Mouse (Mus musculus) ovary, adult 2 months (tissue): ENCODE data around the gene Tmem231. TPM values are rescaled to one million over a fixed set of nuclear protein-coding genes. Genes with fewer than 3 reads are reported as not detected.

Experiments used
- polyA plus RNA-seq: library from polyadenylated mRNA; depleted of rRNA; stranded (reverse); fragments of >200 nt; gene quantifications from 2 replicates; pipeline ENCODE4 v1.2.3, GENCODE M21; 2012; rRNA removed

The Tmem231 gene
- polyA plus RNA-seq: 13.9 and 16.6 TPM in 2 replicates

GRCm38 (mm10) chr8:111933348-111934076 lies at the start of gene Tmem231:
Gene Tmem231 (minus strand): TSS chr8:111933881.

GRCm38 (mm10) chr8:111940171-111941100 lies 6.8 kb upstream of the Tmem231 start, which contains the start of gene Gabarapl2:
Gene Gabarapl2 (plus strand): TSS chr8:111940703.

DNA sequence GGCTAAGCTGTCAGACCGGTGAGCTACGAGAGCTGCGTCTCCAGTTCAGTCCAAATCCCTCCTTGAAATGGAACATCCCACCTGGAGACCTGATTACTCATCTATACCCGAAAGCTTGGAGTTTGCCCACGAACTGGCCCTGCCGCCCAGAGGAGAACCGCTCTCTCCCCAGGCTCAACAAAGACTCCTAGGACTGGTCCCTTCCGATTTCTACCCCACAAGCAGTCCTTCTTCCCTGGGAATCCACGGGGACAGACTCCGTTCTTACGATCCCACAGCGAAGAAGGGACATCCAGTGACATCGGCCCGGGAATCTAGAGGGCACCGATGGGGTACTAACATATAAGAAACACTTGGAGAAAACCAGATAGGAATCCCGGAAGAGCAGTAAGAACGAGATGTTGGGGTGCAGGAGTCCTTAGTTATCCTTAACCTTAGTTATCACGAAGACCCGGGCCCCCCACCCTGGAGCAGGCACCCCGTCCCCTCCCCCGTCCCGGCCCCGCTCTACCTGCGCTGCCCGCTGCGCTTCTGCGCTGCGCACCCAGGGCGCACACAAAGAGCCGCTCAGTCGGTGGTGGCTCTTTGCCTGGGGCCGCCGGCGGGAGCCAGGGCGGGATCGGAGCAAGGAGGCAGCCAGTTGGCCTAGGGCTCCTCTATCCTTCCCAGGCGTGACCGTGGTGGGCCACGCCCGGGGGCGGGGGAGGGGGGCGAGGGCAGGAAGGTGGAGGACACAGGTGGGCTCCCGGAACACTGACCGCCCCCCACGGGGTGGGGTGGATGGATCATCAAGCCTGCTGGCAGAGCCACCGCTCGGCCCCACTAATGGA lies 23.8 kb downstream of the Tmem231 start, which contains the start of gene Chst5:
Chst5 (minus strand) TSS at position 827 of the 830 bp plus-strand sequence.

GRCm38 (mm10) chr8:111876355-111876948 lies 57.2 kb downstream of the Tmem231 start, which contains the start of gene Tmem170:
Gene Tmem170 (minus strand): TSS chr8:111876750.

Other genes starting within 250 kb of the Tmem231 start
- gene Ctrb1, start 242.9 kb downstream of the Tmem231 start, polyA plus RNA-seq: 4.6 and 15.5 TPM in 2 replicates
- 108 and 120 TPM in 2 replicates for gene Bcar1, start 190.1 kb downstream of the Tmem231 start, polyA plus RNA-seq
- 1.6 and 2.8 TPM in 2 replicates for gene Cfdp1, start 79.6 kb downstream of the Tmem231 start, polyA plus RNA-seq
- gene Tmem170, start 57.1 kb downstream of the Tmem231 start, polyA plus RNA-seq: 3.1 and 3.2 TPM in 2 replicates
- gene Chst5, start 23.4 kb downstream of the Tmem231 start, polyA plus RNA-seq: 0.60 and 0.97 TPM in 2 replicates
- gene Gabarapl2, start 6.8 kb upstream of the Tmem231 start, polyA plus RNA-seq: 7.7 and 18.7 TPM in 2 replicates
- gene Adat1, start 58.4 kb upstream of the Tmem231 start, polyA plus RNA-seq: 3.3 and 4.4 TPM in 2 replicates
- gene Kars, start 77.4 kb upstream of the Tmem231 start, polyA plus RNA-seq: 49.8 and 61.8 TPM in 2 replicates
- gene Terf2ip, start 77.5 kb upstream of the Tmem231 start, polyA plus RNA-seq: 17.7 and 21.8 TPM in 2 replicates
- gene Gm6793, start 81.2 kb upstream of the Tmem231 start, polyA plus RNA-seq: not detected in 2 replicates